Mouse (Mus musculus) erythroblast, embryonic 14.5 days (primary cell): ENCODE data around the gene Arhgef7.

Source experiments
- GATA1 ChIP-seq: IDR thresholded peaks from 2 replicates; pipeline ENCODE4 v1.6.1; 2012; ENCODE audit warnings: low read length, inconsistent platforms, mixed read lengths
- TAL1 ChIP-seq: IDR thresholded peaks from 3 replicates; pipeline ENCODE4 v1.6.1; 2012; ENCODE audit warnings: low read length, inconsistent platforms, mixed read lengths

DNA sequence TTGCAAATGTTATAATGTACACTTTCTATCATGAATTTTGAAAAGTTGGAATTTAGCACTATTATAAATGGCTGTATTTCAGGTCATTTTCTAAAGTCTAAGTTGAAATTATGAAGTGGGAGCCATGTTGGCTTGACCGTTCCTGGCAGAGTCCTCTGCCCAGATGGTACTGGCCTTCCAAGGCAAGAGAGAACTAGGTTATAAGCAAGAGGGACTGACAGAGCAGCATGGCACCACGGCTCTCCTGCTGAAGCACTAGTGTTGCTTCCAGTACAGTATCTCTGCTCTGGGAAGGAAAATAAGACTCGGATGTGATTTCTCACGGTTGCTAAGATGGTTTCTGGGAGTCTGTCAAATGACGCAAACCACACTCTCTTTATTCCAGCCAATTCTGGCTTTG lies 34.5 kb downstream of the Arhgef7 start:
- no peak for TF ChIP-seq GATA1
- no peak for TF ChIP-seq TAL1
